Mouse (Mus musculus) limb, embryonic 14.5 days (tissue): Measurements from ENCODE around the gene Mpi. TPM values are rescaled to one million over a fixed set of nuclear protein-coding genes. Genes with fewer than 3 reads are reported as not detected.

Source experiments
- ATAC-seq: fragments of 200-750 bp; cut with Nextera tagmentation; 2 replicates; pipeline ENCODE4 v1.8.0; 2017; ENCODE audit warnings: low read depth, moderate number of reproducible peaks, moderate TSS enrichment; ENCODE audit not compliant: low FRiP score
- DNase-seq: peaks from one replicate; pipeline ENCODE4 v3.0.0-alpha.2; 2015; ENCODE audit warnings: low spot score
- H3K27ac ChIP-seq: fragments of 300-500 bp; sonication (generic); replicated peaks from 2 replicates; pipeline ENCODE4 v1.5.1; 2014; ENCODE audit warnings: low read depth, mild to moderate bottlenecking, low read length, moderate library complexity, mixed read lengths
- H3K27me3 ChIP-seq: fragments of 300-500 bp; sonication (generic); 2 replicates; pipeline ENCODE4 v1.6.1; 2014; ENCODE audit warnings: low read length, mixed read lengths; ENCODE audit not compliant: control insufficient read depth, insufficient read depth
- H3K36me3 ChIP-seq: fragments of 300-500 bp; sonication (generic); 2 replicates; pipeline ENCODE4 v1.6.1; 2014; ENCODE audit warnings: mild to moderate bottlenecking, low read length, moderate library complexity, mixed read lengths; ENCODE audit not compliant: control insufficient read depth, insufficient read depth
- H3K4me1 ChIP-seq: fragments of 300-500 bp; sonication (generic); 2 replicates; pipeline ENCODE4 v1.6.1; 2014; ENCODE audit warnings: antibody characterized with exemption, low read length, mixed read lengths; ENCODE audit not compliant: control insufficient read depth, insufficient read depth
- H3K4me2 ChIP-seq: fragments of 300-500 bp; sonication (generic); replicated peaks from 2 replicates; pipeline ENCODE4 v1.6.1; 2014; ENCODE audit warnings: low read depth, mild to moderate bottlenecking, low read length, moderate library complexity; ENCODE audit not compliant: severe bottlenecking
- H3K4me3 ChIP-seq: fragments of 300-500 bp; sonication (generic); replicated peaks from 2 replicates; pipeline ENCODE4 v1.5.1; 2014; ENCODE audit warnings: low read length
- H3K9ac ChIP-seq: fragments of 300-500 bp; sonication (generic); 2 replicates; pipeline ENCODE4 v1.6.1; 2014; ENCODE audit warnings: mild to moderate bottlenecking, low read depth, low read length, moderate library complexity; ENCODE audit not compliant: severe bottlenecking
- H3K9me3 ChIP-seq: fragments of 300-500 bp; sonication (generic); 2 replicates; pipeline ENCODE4 v1.6.1; 2016; ENCODE audit warnings: low read length; ENCODE audit not compliant: control insufficient read depth
- POLR2A ChIP-seq: fragments of 200-500 bp; IDR thresholded peaks from 2 replicates; pipeline ENCODE4 v1.8.0; 2012; ENCODE audit warnings: inconsistent platforms, mild to moderate bottlenecking, moderate library complexity, borderline replicate concordance; ENCODE audit not compliant: insufficient read depth, insufficient read length; ENCODE audit errors: extremely low read depth
- WGBS: fragments of 180-500 bp; shearing (Covaris S2); extraction: QIAGEN DNeasy Blood & Tissue Kit; methylation state at CpG from one replicate; pipeline ENCODE4 v1.1.7; 2014; 5-methylcytosine and 5-hydroxymethylcytosine counted together
- polyA plus RNA-seq, 2 experiments: library from polyadenylated mRNA; depleted of rRNA in 1 of 2; stranded (reverse) in 1 of 2; unstranded in 1 of 2; fragments of >200 nt; fragmentation: Nextera tagmentation in 1 of 2; extraction: Ambion mirVana in 1 of 2; gene quantifications; 2 replicates each; pipeline versions ENCODE4 v1.2.1 to v1.2.3; 2012 to 2014

Mpi gene
- polyA plus RNA-seq, 2 experiments: 34.4 to 51.0 TPM

DNA sequence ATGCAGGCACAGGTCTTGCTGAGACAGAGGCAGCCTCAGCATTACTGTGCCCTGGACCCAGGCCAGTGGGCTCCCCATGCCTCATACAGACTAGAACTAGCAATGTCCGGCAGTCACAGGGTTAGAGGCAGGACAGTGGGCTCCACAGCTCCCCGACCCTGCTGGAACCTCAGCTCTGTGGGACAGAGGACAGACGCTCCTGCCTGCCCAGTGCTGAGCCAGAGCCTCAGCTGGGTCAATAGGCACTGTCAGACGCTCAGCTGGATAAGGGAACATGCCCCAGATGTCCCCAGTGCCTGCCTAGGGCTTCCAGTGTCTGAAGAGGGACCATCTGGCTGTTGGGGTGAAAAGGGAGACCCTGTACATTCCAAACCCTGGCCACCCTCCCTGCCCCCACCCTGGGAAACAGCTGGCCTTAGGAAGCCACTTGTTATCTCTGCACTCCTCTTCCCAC, 45.4 kb upstream of the Mpi start:
- no peak for TF ChIP-seq POLR2A
- ATAC-seq (0 out of 2 replicates have a peak, but pooled peaks have one; percentile 20), DNase-seq (no peak)
- Histone ChIP-seq H3K27me3 (no peaks in the 10 kb centered on the region), H3K4me3 (no peak overlapping the region), H3K9me3 (no peaks in the 10 kb centered on the region), H3K36me3 (peaks cover 27% of the 10 kb centered on the region), H3K27ac (no peak overlapping the region), H3K4me1 (no peaks in the 10 kb centered on the region), H3K4me2 (no peak overlapping the region), H3K9ac (no peak overlapping the region)
- WGBS: 32% methylated on average over 4 of the region's 4 CpGs

DNA sequence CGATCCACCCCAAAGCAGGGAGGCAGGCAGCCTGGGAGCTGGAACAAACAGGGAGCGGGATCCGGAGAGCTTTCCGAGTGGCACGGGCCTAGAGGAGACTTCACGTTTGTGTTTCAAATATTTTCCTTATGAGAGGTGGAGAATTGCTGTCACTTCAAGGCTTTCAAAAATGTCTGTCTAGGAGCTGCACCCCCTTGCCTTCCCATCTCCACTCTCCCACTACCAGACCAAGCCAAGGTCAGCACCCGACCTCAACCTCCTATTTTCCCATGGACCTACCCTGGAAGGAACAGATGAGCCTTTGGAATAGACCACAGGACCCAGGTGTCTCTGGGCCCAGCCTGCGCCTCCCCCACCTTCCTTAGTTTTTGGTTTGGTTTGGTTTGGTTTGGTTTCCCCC, 44.7 kb upstream of the Mpi start:
- H3K27ac ChIP-seq: no peak overlapping the region
- H3K9ac ChIP-seq: no peak overlapping the region
- H3K9me3 ChIP-seq: no peaks in the 10 kb centered on the region
- 83% methylated on average over 8 of the region's 8 CpGs for WGBS
- H3K36me3 ChIP-seq: peaks cover 33% of the 10 kb centered on the region
- DNase-seq (no peak), ATAC-seq (no peak)
- H3K27me3 ChIP-seq: no peaks in the 10 kb centered on the region
- no peaks in the 10 kb centered on the region for H3K4me1 ChIP-seq
- no peak for TF ChIP-seq POLR2A
- no peak overlapping the region for H3K4me2 ChIP-seq
- no peak overlapping the region for H3K4me3 ChIP-seq

DNA sequence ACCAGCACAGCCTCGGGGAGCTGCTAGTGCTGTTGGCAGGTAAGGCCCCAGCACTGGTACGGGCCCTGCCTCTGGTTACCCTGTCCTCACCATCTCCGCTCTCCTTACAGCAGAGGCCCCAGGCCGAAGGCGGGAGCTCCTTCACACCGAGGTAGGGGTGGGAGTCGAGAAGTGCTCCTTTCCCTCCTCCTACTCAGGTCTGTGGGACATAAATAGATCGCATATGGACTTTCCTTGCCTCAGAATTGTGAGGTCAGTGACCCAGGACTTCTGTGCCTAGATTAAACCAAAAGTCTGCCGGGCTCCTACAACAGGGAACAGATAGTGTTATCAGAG, 41.6 kb upstream of the Mpi start:
- Histone ChIP-seq H3K4me3 (no peak overlapping the region), H3K9me3 (no peaks in the 10 kb centered on the region), H3K4me1 (peaks cover 5% of the 10 kb centered on the region), H3K36me3 (peaks cover 38% of the 10 kb centered on the region), H3K27ac (no peak overlapping the region), H3K9ac (no peak overlapping the region), H3K27me3 (no peaks in the 10 kb centered on the region), H3K4me2 (no peak overlapping the region)
- ATAC-seq: no peak
- WGBS: 79% methylated on average over 9 of the region's 9 CpGs
- no peak for TF ChIP-seq POLR2A
- DNase-seq: no peak

DNA sequence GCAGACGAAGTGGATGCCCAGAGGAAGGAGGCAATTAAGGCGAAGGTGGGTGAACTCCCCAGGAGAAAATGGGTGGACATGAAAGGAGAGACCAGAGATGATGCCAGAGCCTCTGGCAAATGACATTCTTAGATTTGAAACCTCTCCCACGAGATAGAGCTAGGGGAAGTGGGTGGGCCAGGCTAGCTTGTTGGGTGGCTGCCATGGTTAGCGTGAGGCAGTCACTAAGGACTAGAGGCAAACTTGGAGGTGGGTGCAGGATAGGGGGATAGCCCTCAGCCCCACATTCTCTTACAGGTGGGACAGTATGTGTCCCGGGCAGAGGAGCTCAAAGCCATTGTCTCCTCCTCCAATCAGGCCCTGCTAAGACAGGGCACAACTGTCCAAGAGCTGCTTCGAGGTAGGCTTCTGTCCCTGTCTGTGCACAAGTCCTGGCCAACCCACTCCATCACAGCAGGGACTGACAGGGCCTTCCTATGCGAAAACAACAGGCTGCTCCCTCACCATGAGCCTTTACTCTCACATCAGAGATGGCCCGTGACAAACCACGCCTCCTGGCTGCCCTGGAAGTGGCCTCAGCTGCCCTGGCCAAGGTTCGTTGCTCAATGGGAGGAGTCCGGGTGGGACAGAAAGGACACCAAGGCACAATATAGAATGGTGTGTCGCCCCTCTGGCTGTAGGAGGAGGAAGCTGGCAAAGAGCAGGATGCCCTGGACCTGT, 41.1 kb upstream of the Mpi start:
- 48% methylated on average over 11 of the region's 12 CpGs for WGBS
- no peak overlapping the region for H3K4me2 ChIP-seq
- H3K36me3 ChIP-seq: peaks cover 38% of the 10 kb centered on the region
- H3K9me3 ChIP-seq: no peaks in the 10 kb centered on the region
- TF ChIP-seq POLR2A: no peak
- no peak overlapping the region for H3K9ac ChIP-seq
- no peak for DNase-seq
- ATAC-seq: no peak
- no peak overlapping the region for H3K27ac ChIP-seq
- no peaks in the 10 kb centered on the region for H3K27me3 ChIP-seq
- no peak overlapping the region for H3K4me3 ChIP-seq
- H3K4me1 ChIP-seq: peaks cover 7% of the 10 kb centered on the region

GRCm38 (mm10) chr9:57590726-57591125, 38.2 kb upstream of the Mpi start:
- no peak for ATAC-seq
- DNase-seq: no peak
- Histone ChIP-seq H3K9me3 (no peaks in the 10 kb centered on the region), H3K4me3 (0 out of 2 replicates have a peak overlapping the region, but pooled peaks have one; percentile 82), H3K9ac (no peak overlapping the region), H3K27ac (no peak overlapping the region), H3K4me2 (peak overlapping the region; percentile 90; the same call in 1 of the 2 replicates), H3K4me1 (peaks cover 7% of the 10 kb centered on the region), H3K27me3 (no peaks in the 10 kb centered on the region), H3K36me3 (peaks cover 57% of the 10 kb centered on the region)
- no peak for TF ChIP-seq POLR2A
- 34% methylated on average over 5 of the region's 5 CpGs for WGBS
